Mouse (Mus musculus): ENCODE results near the gene Kif1b.

The Kif1b gene

GRCm38 (mm10) chr4:149133395-149133794 is 174.1 kb downstream of the Kif1b start:
- DNase-seq, result no peak

GRCm38 (mm10) chr4:149131789-149132565 is 175.5 kb downstream of the Kif1b start:
- no peak for DNase-seq

GRCm38 (mm10) chr4:149131021-149131752 is 176.3 kb downstream of the Kif1b start:
- no peak for DNase-seq

GRCm38 (mm10) chr4:149128467-149128866 is 179.0 kb downstream of the Kif1b start:
- no peak for DNase-seq

GRCm38 (mm10) chr4:149126663-149127062 is 180.8 kb downstream of the Kif1b start, which contains the start of gene Cort:
TSS of gene Cort (minus strand) at chr4:149126763.
- no peak for DNase-seq

Data from lung, postnatal 10 days (tissue).